Mouse (Mus musculus) lung, postnatal 0 days (tissue): Measurements from ENCODE around the gene Ccdc177. TPM values are rescaled to one million over a fixed set of nuclear protein-coding genes. Genes with fewer than 3 reads are reported as not detected.

Experiments used
- ATAC-seq: fragments of 200-750 bp; cut with Nextera tagmentation; 2 replicates; pipeline ENCODE4 v1.8.0; 2017; ENCODE audit warnings: moderate library complexity
- DNase-seq: peaks from one replicate; pipeline ENCODE4 v3.0.0-alpha.2; 2016; ENCODE audit warnings: low spot score
- H3K27ac ChIP-seq: fragments of 300-500 bp; sonication (generic); 2 replicates; pipeline ENCODE4 v1.5.1; 2014; ENCODE audit warnings: antibody characterized with exemption, mild to moderate bottlenecking, low read length, mixed read lengths
- H3K27me3 ChIP-seq: fragments of 300-500 bp; sonication (generic); replicated peaks from 2 replicates; pipeline ENCODE4 v1.6.1; 2014; ENCODE audit warnings: low read length, mixed read lengths; ENCODE audit not compliant: insufficient read depth
- H3K36me3 ChIP-seq: fragments of 300-500 bp; sonication (generic); 2 replicates; pipeline ENCODE4 v1.6.1; 2014; ENCODE audit warnings: low read length, mixed read lengths; ENCODE audit not compliant: insufficient read depth
- H3K4me1 ChIP-seq: fragments of 300-500 bp; sonication (generic); 2 replicates; pipeline ENCODE4 v1.6.1; 2014; ENCODE audit warnings: antibody characterized with exemption, low read depth, low read length, mixed read lengths; ENCODE audit not compliant: insufficient read depth
- H3K4me2 ChIP-seq: fragments of 300-500 bp; sonication (generic); replicated peaks from 2 replicates; pipeline ENCODE4 v1.6.1; 2014; ENCODE audit warnings: low read depth, mild to moderate bottlenecking, low read length, moderate library complexity, mixed read lengths
- H3K4me3 ChIP-seq: fragments of 300-500 bp; sonication (generic); 2 replicates; pipeline ENCODE4 v1.5.1; 2014; ENCODE audit warnings: low read depth, low read length
- H3K9ac ChIP-seq: fragments of 300-500 bp; sonication (generic); replicated peaks from 2 replicates; pipeline ENCODE4 v1.6.1; 2014; ENCODE audit warnings: low read depth, mild to moderate bottlenecking
- H3K9me3 ChIP-seq: fragments of 300-500 bp; sonication (generic); 2 replicates; pipeline ENCODE4 v1.6.1; 2016; ENCODE audit warnings: low read length, mixed read lengths
- CTCF ChIP-seq: IDR thresholded peaks from 2 replicates; pipeline ENCODE4 v1.5.1; 2016; ENCODE audit warnings: antibody characterized with exemption, mild to moderate bottlenecking
- EP300 ChIP-seq: IDR thresholded peaks from 2 replicates; pipeline ENCODE4 v1.6.1; 2016; ENCODE audit warnings: antibody characterized with exemption, mild to moderate bottlenecking, control low read depth
- WGBS: fragments of 180-500 bp; shearing (Covaris S2); extraction: QIAGEN DNeasy Blood & Tissue Kit; methylation state at CpG from one replicate; pipeline ENCODE4 v1.1.7; 2014; 5-methylcytosine and 5-hydroxymethylcytosine counted together
- polyA plus RNA-seq: library from polyadenylated mRNA; unstranded; fragments of >200 nt; fragmentation: Nextera tagmentation; extraction: Ambion mirVana; gene quantifications from 2 replicates; pipeline ENCODE4 v1.2.1, GENCODE M21; 2015

The Ccdc177 gene
- polyA plus RNA-seq, 1 experiment from 2014 or later: 0.02 TPM

GRCm38 (mm10) chr12:80787604-80788003 lies 27.1 kb upstream of the Ccdc177 start:
- DNase-seq: no peak
- H3K27me3 ChIP-seq: no peaks in the 10 kb centered on the region
- H3K9ac ChIP-seq: no peak overlapping the region
- H3K4me2 ChIP-seq: no peak overlapping the region
- no peak overlapping the region for H3K4me3 ChIP-seq
- H3K4me1 ChIP-seq: peaks cover 8% of the 10 kb centered on the region; the same call in 1 of the 2 replicates
- ATAC-seq: no peak
- no peaks in the 10 kb centered on the region for H3K9me3 ChIP-seq
- TF ChIP-seq EP300: no peak
- no peak for TF ChIP-seq CTCF
- no peaks in the 10 kb centered on the region for H3K36me3 ChIP-seq
- WGBS: 40% methylated on average over 11 of the region's 11 CpGs
- H3K27ac ChIP-seq: no peak overlapping the region

GRCm38 (mm10) chr12:80786591-80786990 lies 26.1 kb upstream of the Ccdc177 start:
- no peaks in the 10 kb centered on the region for H3K27me3 ChIP-seq
- 56% methylated on average over 1 of the region's 1 CpGs for WGBS
- H3K9ac ChIP-seq: no peak overlapping the region
- H3K36me3 ChIP-seq: no peaks in the 10 kb centered on the region
- no peak overlapping the region for H3K27ac ChIP-seq
- ATAC-seq (no peak), DNase-seq (no peak)
- H3K4me2 ChIP-seq: no peak overlapping the region
- H3K9me3 ChIP-seq: no peaks in the 10 kb centered on the region
- TF ChIP-seq CTCF: no peak
- TF ChIP-seq EP300: no peak
- H3K4me3 ChIP-seq: no peak overlapping the region
- peaks cover 5% of the 10 kb centered on the region; the same call in 1 of the 2 replicates for H3K4me1 ChIP-seq

- no peak for DNase-seq
- Histone ChIP-seq H3K9ac (no peak overlapping the region), H3K4me2 (no peak overlapping the region), H3K4me1 (peaks cover 5% of the 10 kb centered on the region; the same call in 1 of the 2 replicates), H3K36me3 (no peaks in the 10 kb centered on the region), H3K9me3 (no peaks in the 10 kb centered on the region), H3K27ac (no peak overlapping the region), H3K27me3 (no peaks in the 10 kb centered on the region), H3K4me3 (no peak overlapping the region)
- WGBS: 80% methylated on average over 4 of the region's 4 CpGs
- TF ChIP-seq CTCF (no peak), EP300 (no peak)
- no peak for ATAC-seq
Observed at GRCm38 (mm10) chr12:80785597-80785996, 25.1 kb upstream of the Ccdc177 start.

GRCm38 (mm10) chr12:80785005-80785404 lies 24.5 kb upstream of the Ccdc177 start:
- no peaks in the 10 kb centered on the region for H3K9me3 ChIP-seq
- peaks cover 5% of the 10 kb centered on the region; the same call in 1 of the 2 replicates for H3K4me1 ChIP-seq
- no peak overlapping the region for H3K27ac ChIP-seq
- TF ChIP-seq CTCF (no peak), EP300 (no peak)
- H3K4me2 ChIP-seq: no peak overlapping the region
- no peak for DNase-seq
- H3K36me3 ChIP-seq: no peaks in the 10 kb centered on the region
- no peak overlapping the region for H3K4me3 ChIP-seq
- 81% methylated on average over 5 of the region's 5 CpGs for WGBS
- no peak overlapping the region for H3K9ac ChIP-seq
- ATAC-seq: no peak
- no peaks in the 10 kb centered on the region for H3K27me3 ChIP-seq

GRCm38 (mm10) chr12:80783889-80784288 lies 23.4 kb upstream of the Ccdc177 start:
- no peaks in the 10 kb centered on the region for H3K27me3 ChIP-seq
- no peaks in the 10 kb centered on the region for H3K9me3 ChIP-seq
- H3K4me2 ChIP-seq: no peak overlapping the region
- WGBS: 47% methylated on average over 1 of the region's 1 CpGs
- H3K36me3 ChIP-seq: no peaks in the 10 kb centered on the region
- TF ChIP-seq EP300 (no peak), CTCF (no peak)
- no peaks in the 10 kb centered on the region for H3K4me1 ChIP-seq
- no peak overlapping the region for H3K4me3 ChIP-seq
- ATAC-seq (no peak), DNase-seq (no peak)
- no peak overlapping the region for H3K9ac ChIP-seq
- no peak overlapping the region for H3K27ac ChIP-seq

GRCm38 (mm10) chr12:80782892-80783291 lies 22.4 kb upstream of the Ccdc177 start:
- Histone ChIP-seq H3K27me3 (no peaks in the 10 kb centered on the region), H3K4me2 (no peak overlapping the region), H3K27ac (no peak overlapping the region), H3K9ac (no peak overlapping the region), H3K4me3 (no peak overlapping the region), H3K9me3 (no peaks in the 10 kb centered on the region), H3K4me1 (no peaks in the 10 kb centered on the region), H3K36me3 (no peaks in the 10 kb centered on the region)
- DNase-seq: peak; percentile 54
- no peak for ATAC-seq
- WGBS: 31% methylated on average over 3 of the region's 3 CpGs
- TF ChIP-seq CTCF: peak; percentile 60
- no peak for TF ChIP-seq EP300

- no peak for ATAC-seq
- H3K9me3 ChIP-seq: no peaks in the 10 kb centered on the region
- WGBS: 43% methylated on average over 3 of the region's 3 CpGs
Observed at GRCm38 (mm10) chr12:80782190-80782589, 21.7 kb upstream of the Ccdc177 start.

More at GRCm38 (mm10) chr12:80782190-80782589, 21.7 kb upstream of the Ccdc177 start:
- DNase-seq: no peak
- no peak overlapping the region for H3K9ac ChIP-seq
- H3K4me1 ChIP-seq: no peaks in the 10 kb centered on the region
- H3K27ac ChIP-seq: no peak overlapping the region
- H3K36me3 ChIP-seq: no peaks in the 10 kb centered on the region
- no peaks in the 10 kb centered on the region for H3K27me3 ChIP-seq
- no peak overlapping the region for H3K4me3 ChIP-seq
- peak; percentile 85 for TF ChIP-seq EP300
- TF ChIP-seq CTCF: no peak
- H3K4me2 ChIP-seq: no peak overlapping the region
